Mouse (Mus musculus) lung, postnatal 0 days (tissue): Measurements from ENCODE around the gene Socs7. TPM values are rescaled to one million over a fixed set of nuclear protein-coding genes. Genes with fewer than 3 reads are reported as not detected.
A peak's percentile ranks its signal among the peaks of the same experiment; 100 is the strongest.

ENCODE experiments used
- ATAC-seq: fragments of 200-750 bp; cut with Nextera tagmentation; 2 replicates; pipeline ENCODE4 v1.8.0; 2017; ENCODE audit warnings: moderate library complexity
- DNase-seq: peaks from one replicate; pipeline ENCODE4 v3.0.0-alpha.2; 2016; ENCODE audit warnings: low spot score
- H3K27ac ChIP-seq: fragments of 300-500 bp; sonication (generic); 2 replicates; pipeline ENCODE4 v1.5.1; 2014; ENCODE audit warnings: antibody characterized with exemption, mild to moderate bottlenecking, low read length, mixed read lengths
- H3K27me3 ChIP-seq: fragments of 300-500 bp; sonication (generic); replicated peaks from 2 replicates; pipeline ENCODE4 v1.6.1; 2014; ENCODE audit warnings: low read length, mixed read lengths; ENCODE audit not compliant: insufficient read depth
- H3K36me3 ChIP-seq: fragments of 300-500 bp; sonication (generic); 2 replicates; pipeline ENCODE4 v1.6.1; 2014; ENCODE audit warnings: low read length, mixed read lengths; ENCODE audit not compliant: insufficient read depth
- H3K4me1 ChIP-seq: fragments of 300-500 bp; sonication (generic); 2 replicates; pipeline ENCODE4 v1.6.1; 2014; ENCODE audit warnings: antibody characterized with exemption, low read depth, low read length, mixed read lengths; ENCODE audit not compliant: insufficient read depth
- H3K4me2 ChIP-seq: fragments of 300-500 bp; sonication (generic); replicated peaks from 2 replicates; pipeline ENCODE4 v1.6.1; 2014; ENCODE audit warnings: low read depth, mild to moderate bottlenecking, low read length, moderate library complexity, mixed read lengths
- H3K4me3 ChIP-seq: fragments of 300-500 bp; sonication (generic); 2 replicates; pipeline ENCODE4 v1.5.1; 2014; ENCODE audit warnings: low read depth, low read length
- H3K9ac ChIP-seq: fragments of 300-500 bp; sonication (generic); replicated peaks from 2 replicates; pipeline ENCODE4 v1.6.1; 2014; ENCODE audit warnings: low read depth, mild to moderate bottlenecking
- H3K9me3 ChIP-seq: fragments of 300-500 bp; sonication (generic); 2 replicates; pipeline ENCODE4 v1.6.1; 2016; ENCODE audit warnings: low read length, mixed read lengths
- CTCF ChIP-seq: IDR thresholded peaks from 2 replicates; pipeline ENCODE4 v1.5.1; 2016; ENCODE audit warnings: antibody characterized with exemption, mild to moderate bottlenecking
- EP300 ChIP-seq: IDR thresholded peaks from 2 replicates; pipeline ENCODE4 v1.6.1; 2016; ENCODE audit warnings: antibody characterized with exemption, mild to moderate bottlenecking, control low read depth
- WGBS: fragments of 180-500 bp; shearing (Covaris S2); extraction: QIAGEN DNeasy Blood & Tissue Kit; methylation state at CpG from one replicate; pipeline ENCODE4 v1.1.7; 2014; 5-methylcytosine and 5-hydroxymethylcytosine counted together
- polyA plus RNA-seq: library from polyadenylated mRNA; unstranded; fragments of >200 nt; fragmentation: Nextera tagmentation; extraction: Ambion mirVana; gene quantifications from 2 replicates; pipeline ENCODE4 v1.2.1, GENCODE M21; 2015

The Socs7 gene
- polyA plus RNA-seq, 1 experiment from 2014 or later, result 2.4 TPM

- peaks cover 7% of the 10 kb centered on the region; the same call in 1 of the 2 replicates for H3K36me3 ChIP-seq
- no peak overlapping the region for H3K4me3 ChIP-seq
- no peak overlapping the region for H3K27ac ChIP-seq
- no peak for DNase-seq
- H3K9ac ChIP-seq, result no peak overlapping the region
- peaks cover 22% of the 10 kb centered on the region for H3K4me1 ChIP-seq
- H3K9me3 ChIP-seq, result no peaks in the 10 kb centered on the region
- 44% methylated on average over 4 of the region's 4 CpGs for WGBS
- H3K27me3 ChIP-seq, result no peaks in the 10 kb centered on the region
- no peak for ATAC-seq
- TF ChIP-seq CTCF (no peak), EP300 (no peak)
- H3K4me2 ChIP-seq, result no peak overlapping the region
These were observed 83.7 kb downstream of the Socs7 start for GRCm38 (mm10) chr11:97445999-97446511.

- TF ChIP-seq CTCF, result no peak
- TF ChIP-seq EP300, result no peak
- H3K4me2 ChIP-seq, result no peak overlapping the region
- DNase-seq (no peak), ATAC-seq (no peak)
- peaks cover 6% of the 10 kb centered on the region for H3K4me1 ChIP-seq
- H3K27me3 ChIP-seq, result no peaks in the 10 kb centered on the region
- 83% methylated on average over 7 of the region's 7 CpGs for WGBS
- H3K4me3 ChIP-seq, result no peak overlapping the region
- H3K9ac ChIP-seq, result no peak overlapping the region
- H3K36me3 ChIP-seq, result peaks cover 19% of the 10 kb centered on the region; the same call in 1 of the 2 replicates
- peak overlapping the region; percentile 93 for H3K27ac ChIP-seq
- H3K9me3 ChIP-seq, result no peaks in the 10 kb centered on the region
These were observed 85.6 kb downstream of the Socs7 start for GRCm38 (mm10) chr11:97447979-97448378.

Other genes starting within 250 kb of the Socs7 start
- 0.12 and 0.13 TPM in 2 replicates for gene Tbx21, start 247.2 kb upstream of the Socs7 start, polyA plus RNA-seq
- 8.1 and 8.9 TPM in 2 replicates for gene Tbkbp1, start 211.1 kb upstream of the Socs7 start, polyA plus RNA-seq
- gene Kpnb1, start 174.7 kb upstream of the Socs7 start, polyA plus RNA-seq, result 17.0 and 20.3 TPM in 2 replicates
- 47.5 and 54.3 TPM in 2 replicates for gene Npepps, start 81.9 kb upstream of the Socs7 start, polyA plus RNA-seq
- gene Mrpl45, start 46.8 kb upstream of the Socs7 start, polyA plus RNA-seq, result 19.2 and 22.4 TPM in 2 replicates
- gene Gpr179, start 10.5 kb upstream of the Socs7 start, polyA plus RNA-seq, result 0.23 and 0.24 TPM in 2 replicates
- 7.0 and 8.4 TPM in 2 replicates for gene Arhgap23, start 53.0 kb downstream of the Socs7 start, polyA plus RNA-seq
- 0.32 and 0.42 TPM in 2 replicates for gene 4933428G20Rik, start 137.8 kb downstream of the Socs7 start, polyA plus RNA-seq
- 0.36 and 0.45 TPM in 2 replicates for gene Srcin1, start 213.6 kb downstream of the Socs7 start, polyA plus RNA-seq